26 mouse cellular contexts compared by ENCODE assay signal in the genomic region with DNA sequence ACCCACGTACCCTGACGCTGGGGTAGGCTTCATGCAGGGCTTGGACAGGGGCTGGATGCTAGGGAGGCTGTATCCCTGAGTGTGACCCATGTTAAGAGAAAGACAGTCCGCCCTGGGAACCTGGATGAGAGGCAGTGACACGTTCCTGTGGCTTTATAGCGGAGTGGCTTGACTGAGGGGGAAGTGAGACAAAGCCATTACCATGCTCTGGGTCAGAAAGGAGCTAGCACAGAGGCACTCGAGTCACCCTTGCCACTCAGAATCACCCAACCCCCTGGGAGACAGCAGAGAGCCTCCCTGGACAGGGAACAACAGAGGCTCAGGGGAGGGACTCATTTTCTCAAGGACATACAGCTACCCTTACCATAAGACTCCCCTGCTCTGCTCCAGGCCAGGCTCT. TPM values are rescaled to one million over a fixed set of nuclear protein-coding genes. Genes with fewer than 3 reads are reported as not detected.
A peak's percentile ranks its signal among the peaks of the same experiment; 100 is the strongest.
DNase-seq lines count a peak whose midpoint lies in the region; ATAC-seq and TF ChIP-seq lines count a peak whose summit lies in the region.
"Had no signal": no experiment of that assay in that cellular context is flagged by ENCODE, and none has a peak within 500 bp of the region (broad histone marks: within the 10 kb centered on the region; RNA-seq: fewer than 3 reads in every experiment).

No protein-coding gene starts in this region.

- ATAC-seq in CD4-positive, CD25-positive, alpha-beta regulatory T cell, adult 4 months: no peak
- ATAC-seq in heart, postnatal 0 days (ENCODE audit: insufficient read depth, low read depth): no peak
- ATAC-seq: Patski had no signal

- TF ChIP-seq EP300 in heart, postnatal 0 days (IDR thresholded peaks at IDR 0.05; ENCODE audit: low read depth): no peak

- WGBS in heart, postnatal 0 days: 72% methylated on average over 6 of the region's 6 CpGs
- 61% methylated on average over 6 of the region's 6 CpGs for WGBS in limb, embryonic 10.5 days

- peaks cover 20% of the 10 kb centered on the region; the same call in 1 of the 2 replicates for H3K4me1 ChIP-seq in heart, postnatal 0 days (ENCODE audit: control insufficient read depth, insufficient read depth)
- peaks cover 38% of the 10 kb centered on the region for H3K4me1 ChIP-seq in limb, embryonic 10.5 days
- H3K4me1 ChIP-seq: liver, embryonic 15.5 days had no signal

- peak overlapping the region; percentile 8; the same call in 1 of the 2 replicates for H3K9ac ChIP-seq in heart, postnatal 0 days (replicated peaks; ENCODE audit: low read depth, low read length)
- H3K9ac ChIP-seq: hindbrain, embryonic 13.5 days; liver, embryonic 15.5 days; lung, embryonic 15.5 days had no signal

- no peaks in the 10 kb centered on the region for H3K27me3 ChIP-seq in heart, postnatal 0 days (ENCODE audit: control insufficient read depth, insufficient read depth, low read length)
- no peaks in the 10 kb centered on the region for H3K27me3 ChIP-seq in limb, embryonic 10.5 days (ENCODE audit: low read depth, poor library complexity, severe bottlenecking)
- H3K27me3 ChIP-seq: lung, embryonic 15.5 days; Patski had no signal

- intact Hi-C loops in heart, postnatal 36 days (cut with DNase I): no loop called here

- no peaks in the 10 kb centered on the region for H3K9me3 ChIP-seq in heart, postnatal 0 days (replicated peaks; ENCODE audit: control insufficient read depth, low read length)
- H3K9me3 ChIP-seq in limb, embryonic 10.5 days (replicated peaks): no peaks in the 10 kb centered on the region
- H3K9me3 ChIP-seq: hindbrain, embryonic 13.5 days; liver, embryonic 15.5 days; lung, embryonic 15.5 days had no signal

- no peak overlapping the region for H3K4me3 ChIP-seq in heart, postnatal 0 days (ENCODE audit: low read depth, low read length)
- H3K4me3 ChIP-seq in limb, embryonic 10.5 days: no peak overlapping the region
- H3K4me3 ChIP-seq: gastrocnemius, adult 2 months; hindbrain, embryonic 13.5 days; liver, embryonic 15.5 days; lung, embryonic 15.5 days had no signal

- H3K27ac ChIP-seq in heart, postnatal 0 days (ENCODE audit: low read depth): peak overlapping the region; percentile 64
- peak overlapping the region; percentile 7; the same call in 1 of the 2 replicates for H3K27ac ChIP-seq in limb, embryonic 10.5 days
- H3K27ac ChIP-seq: gastrocnemius, adult 2 months; hindbrain, embryonic 13.5 days; liver, embryonic 15.5 days; lung, embryonic 15.5 days had no signal

- H3K36me3 ChIP-seq in heart, postnatal 0 days (replicated peaks; ENCODE audit: control insufficient read depth, insufficient read depth, low read length): no peaks in the 10 kb centered on the region
- no peaks in the 10 kb centered on the region for H3K36me3 ChIP-seq in limb, embryonic 10.5 days
- H3K36me3 ChIP-seq: G1E; hindbrain, embryonic 13.5 days; liver, embryonic 15.5 days; lung, embryonic 15.5 days had no signal

- DNase-seq in CD4-positive, CD25-positive, alpha-beta regulatory T cell, adult 2 months (ENCODE audit: low read depth, low spot score): peak; percentile 1
- no peak for DNase-seq in heart, postnatal 0 days (ENCODE audit: low spot score)
- DNase-seq in heart, postnatal 36 days: no peak
- DNase-seq in A20 (ENCODE audit: low read depth, low spot score): peak; percentile 22
- DNase-seq in limb, embryonic 10.5 days (ENCODE audit: low spot score): no peak
- no peak for DNase-seq in adrenal gland, postnatal 36 days
- no peak for DNase-seq in frontal cortex, postnatal 25 days (ENCODE audit: low spot score in 2 of 2)
- DNase-seq: adrenal gland, adult 2 months; cerebellum, adult 18-20 months; cerebellum, postnatal 36 days; gastrocnemius, adult 2 months; kidney, adult 11 months; kidney, postnatal 10 days; left cerebral cortex, postnatal 4 days; liver; lung, postnatal 36 days had no signal

- TF ChIP-seq CTCF in heart, postnatal 0 days (IDR thresholded peaks at IDR 0.05; ENCODE audit: low read depth): no peak

- no peak overlapping the region for H3K4me2 ChIP-seq in heart, postnatal 0 days (ENCODE audit: low read depth, low read length)
- H3K4me2 ChIP-seq: hindbrain, embryonic 13.5 days; liver, embryonic 15.5 days; lung, embryonic 15.5 days had no signal

RNA-seq across cellular contexts. Expression of a gene that starts 5.1 kb away (rescaled TPM):
- polyA plus RNA-seq in CD4-positive, CD25-positive, alpha-beta regulatory T cell, adult 4 months (2017; shearing (Covaris generic)): under 1 TPM in 1 of 2 experiments, not detected in 1; 0.30 TPM
- 0.62 and 1.3 TPM in 2 replicates for total RNA-seq in heart, postnatal 0 days (2014; rRNA removed; ENCODE audit: low replicate concordance)
- polyA plus RNA-seq in heart, postnatal 0 days (2015; fragmentation: Nextera tagmentation; extraction: Ambion mirVana): 0.16 and 0.33 TPM in 2 replicates
- under 1 TPM in 1 of 2 experiments, not detected in 1; 0.22 TPM for total RNA-seq in heart, postnatal 36 days (2021)
- polyA plus RNA-seq in limb, embryonic 10.5 days (2016; fragmentation: Nextera tagmentation; extraction: Ambion mirVana): 0.54 and 0.83 TPM in 2 replicates
- under 1 TPM; 0.23 to 0.99 TPM for total RNA-seq in adrenal gland, postnatal 36 days (2021)
- total RNA-seq: G1E had no signal

RNA-seq across cellular contexts. Expression of a gene that starts 5.3 kb away (rescaled TPM):
- polyA plus RNA-seq in CD4-positive, CD25-positive, alpha-beta regulatory T cell, adult 4 months (2017; shearing (Covaris generic)): not detected
- total RNA-seq in heart, postnatal 0 days (2014; rRNA removed; ENCODE audit: low replicate concordance): not detected in 2 replicates
- 0.11 TPM in 1 of 2 replicates, not detected in the other for polyA plus RNA-seq in heart, postnatal 0 days (2015; fragmentation: Nextera tagmentation; extraction: Ambion mirVana)
- total RNA-seq in heart, postnatal 36 days (2021): under 1 TPM in 1 of 2 experiments, not detected in 1; 0.22 TPM
- 0.16 and 0.39 TPM in 2 replicates for polyA plus RNA-seq in limb, embryonic 10.5 days (2016; fragmentation: Nextera tagmentation; extraction: Ambion mirVana)
- total RNA-seq in adrenal gland, postnatal 36 days (2021): under 1 TPM; 0.23 to 0.83 TPM
- total RNA-seq: G1E; neutrophil, adult 5-6 weeks had no signal
- polyA plus RNA-seq: liver, embryonic 15.5 days had no signal

RNA-seq across cellular contexts. Expression of a gene that starts 10.5 kb away (rescaled TPM):
- polyA plus RNA-seq in CD4-positive, CD25-positive, alpha-beta regulatory T cell, adult 4 months (2017; shearing (Covaris generic)): 1 to 10 TPM; 1.2 to 1.3 TPM
- total RNA-seq in heart, postnatal 0 days (2014; rRNA removed; ENCODE audit: low replicate concordance): 1.6 and 3.0 TPM in 2 replicates
- polyA plus RNA-seq in heart, postnatal 0 days (2015; fragmentation: Nextera tagmentation; extraction: Ambion mirVana): 2.5 and 2.8 TPM in 2 replicates
- total RNA-seq in heart, postnatal 36 days (2021): 1 to 10 TPM; 6.2 to 6.7 TPM
- 2.2 and 4.9 TPM in 2 replicates for polyA plus RNA-seq in limb, embryonic 10.5 days (2016; fragmentation: Nextera tagmentation; extraction: Ambion mirVana)
- total RNA-seq in adrenal gland, postnatal 36 days (2021): 10 to 100 TPM in 1 of 2 experiments, 1 to 10 TPM in 1; 8.6 to 10.2 TPM
- total RNA-seq: neutrophil, adult 5-6 weeks had no signal

RNA-seq across cellular contexts. Expression of a gene that starts 15.8 kb away (rescaled TPM):
- 1 to 10 TPM; 7.4 to 8.8 TPM for polyA plus RNA-seq in CD4-positive, CD25-positive, alpha-beta regulatory T cell, adult 4 months (2017; shearing (Covaris generic))
- total RNA-seq in heart, postnatal 0 days (2014; rRNA removed; ENCODE audit: low replicate concordance): 29.3 and 37.4 TPM in 2 replicates
- 21.9 and 24.9 TPM in 2 replicates for polyA plus RNA-seq in heart, postnatal 0 days (2015; fragmentation: Nextera tagmentation; extraction: Ambion mirVana)
- total RNA-seq in heart, postnatal 36 days (2021): 100 to 1,000 TPM in 1 of 2 experiments, 10 to 100 TPM in 1; 44.4 to 158 TPM
- polyA plus RNA-seq in limb, embryonic 10.5 days (2016; fragmentation: Nextera tagmentation; extraction: Ambion mirVana): 3.7 and 4.7 TPM in 2 replicates
- total RNA-seq in adrenal gland, postnatal 36 days (2021): 100 to 1,000 TPM; 125 to 262 TPM

RNA-seq across cellular contexts. Expression of a gene that starts 22.9 kb away (rescaled TPM):
- not detected for polyA plus RNA-seq in CD4-positive, CD25-positive, alpha-beta regulatory T cell, adult 4 months (2017; shearing (Covaris generic))
- not detected in 2 replicates for total RNA-seq in heart, postnatal 0 days (2014; rRNA removed; ENCODE audit: low replicate concordance)
- 1.5 and 1.7 TPM in 2 replicates for polyA plus RNA-seq in heart, postnatal 0 days (2015; fragmentation: Nextera tagmentation; extraction: Ambion mirVana)
- 1 to 10 TPM in 1 of 2 experiments, under 1 TPM in 1; 0.28 to 2.0 TPM for total RNA-seq in heart, postnatal 36 days (2021)
- polyA plus RNA-seq in limb, embryonic 10.5 days (2016; fragmentation: Nextera tagmentation; extraction: Ambion mirVana): 0.16 and 0.21 TPM in 2 replicates
- total RNA-seq in adrenal gland, postnatal 36 days (2021): under 1 TPM in 1 of 2 experiments, not detected in 1; 0.17 TPM
- total RNA-seq: gastrocnemius, postnatal 4 days; left cerebral cortex, postnatal 4 days; midbrain, postnatal 0 days had no signal
- polyA plus RNA-seq: adrenal gland, adult 2 months; forebrain, embryonic 11.5 days; G1E; liver, embryonic 15.5 days had no signal

Comparison
In these comparisons a context has a peak if more than half of its experiments do, and no peak if none do; other contexts are left out.
1. DNase-seq: peak in CD4-positive, CD25-positive, alpha-beta regulatory T cell, adult 2 months (single experiment) and A20 (single experiment); none in heart, postnatal 0 days (single experiment), heart, postnatal 36 days (0 of 2), limb, embryonic 10.5 days (single experiment), adrenal gland, postnatal 36 days (0 of 2) and frontal cortex, postnatal 25 days (0 of 2).